Mouse (Mus musculus) bone marrow macrophage, adult 2 months (primary cell): ENCODE data around the gene Lpin3.

ENCODE experiments used
- CTCF ChIP-seq: IDR thresholded peaks from 2 replicates; pipeline ENCODE4 v1.5.1; 2012; ENCODE audit warnings: low read depth, mild to moderate bottlenecking, low read length, moderate library complexity
- POLR2A ChIP-seq: IDR thresholded peaks from 2 replicates; pipeline ENCODE4 v1.6.1; 2012; ENCODE audit warnings: mild to moderate bottlenecking, low read depth, low read length, borderline replicate concordance

DNA sequence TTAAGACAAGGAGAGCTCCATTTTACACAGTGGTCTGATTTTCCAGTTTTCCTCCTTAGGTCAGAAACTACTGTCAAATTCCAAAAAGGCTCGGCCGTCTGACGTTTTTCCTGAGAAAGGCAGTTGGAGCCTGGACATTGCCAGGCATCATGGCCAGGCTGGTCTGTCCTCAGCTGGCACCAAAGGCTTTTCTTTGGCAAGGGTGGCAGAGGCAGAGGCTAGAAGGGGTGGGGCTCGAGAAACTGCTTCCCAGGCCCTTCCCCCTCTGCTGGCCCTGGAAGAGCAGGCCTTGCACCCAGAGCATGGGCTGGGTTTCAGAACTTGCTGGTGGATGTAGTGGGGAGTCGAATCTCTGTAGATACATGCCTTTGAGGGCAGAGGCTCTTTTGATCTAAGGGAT lies 2.0 kb downstream of the Lpin3 start:
- no peak for TF ChIP-seq POLR2A
- TF ChIP-seq CTCF: no peak
